Mouse (Mus musculus) B cell, adult 2 months (primary cell): Measurements from ENCODE around the gene Polq.
"Not testable (repeated sequence)": the region's sequence is repeated elsewhere in the genome, so short reads cannot be mapped to it uniquely, and the experiment has no call there.

Source experiments
- DNase-seq, 2 experiments: peaks; one replicate each; pipeline ENCODE4 v3.0.0; 2022

The Polq gene

DNA sequence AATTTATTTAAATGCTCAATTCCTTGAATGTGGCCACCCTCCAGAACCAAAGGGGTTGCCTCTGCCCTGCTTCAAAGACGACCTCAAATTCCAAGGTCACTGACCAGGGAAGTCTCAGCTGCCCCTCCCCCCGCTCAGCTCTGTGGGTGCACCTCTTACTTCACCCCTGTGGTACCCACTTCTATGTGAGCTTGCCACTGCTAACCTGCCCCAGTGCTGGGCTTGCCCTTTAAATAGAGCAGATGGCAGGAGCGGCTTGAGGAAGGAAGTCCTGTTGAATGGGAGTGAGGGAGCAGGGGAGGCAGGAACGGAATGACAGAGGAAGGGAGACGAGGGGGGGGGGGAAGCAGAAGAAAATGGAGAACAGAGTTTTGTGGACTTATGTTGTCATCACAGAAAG is 97.2 kb downstream of the Polq start:
- DNase-seq = no peak

DNA sequence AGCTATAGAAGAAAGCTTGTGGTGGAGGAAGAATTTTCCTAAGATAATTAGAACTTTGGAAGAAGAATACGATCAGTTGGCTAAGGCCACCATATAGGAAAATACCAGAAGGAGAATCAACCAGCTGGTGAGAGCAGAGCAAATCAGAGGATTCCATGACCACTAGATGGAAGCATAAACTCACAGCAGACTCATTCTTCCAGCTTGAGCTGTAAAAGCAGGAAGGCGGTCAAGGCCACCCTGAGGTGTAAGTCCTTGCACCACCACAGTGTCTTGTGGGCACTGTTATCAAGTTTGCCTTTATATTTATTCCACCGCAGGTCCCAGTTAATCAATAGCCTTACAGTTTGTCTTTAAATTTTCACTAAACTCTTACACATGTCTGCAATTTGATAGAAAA is 97.7 kb downstream of the Polq start:
- no peak for DNase-seq

DNA sequence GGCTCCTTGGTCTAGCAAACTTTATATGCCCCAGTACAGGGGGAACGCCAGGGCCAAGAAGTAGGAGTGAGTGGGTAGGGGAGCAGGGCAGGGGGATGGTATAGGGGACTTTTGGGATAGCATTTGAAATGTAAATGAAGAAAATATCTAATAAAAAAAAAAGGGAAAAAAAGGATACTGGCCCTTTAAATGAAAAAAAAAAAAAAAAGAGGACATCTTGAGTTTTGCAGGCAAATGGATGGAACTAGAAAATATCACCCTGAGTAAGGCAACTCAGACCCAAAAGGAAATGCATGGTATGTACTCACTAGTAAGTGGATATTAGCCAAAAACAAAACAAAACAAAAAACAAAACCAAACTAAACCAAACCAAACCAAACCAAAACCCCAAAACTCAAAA is 113.6 kb downstream of the Polq start:
- not testable (repeated sequence) for DNase-seq
